Mouse (Mus musculus) bone marrow macrophage, adult 2 months (primary cell): ENCODE results near the gene Exoc5.

Experiments
- CTCF ChIP-seq: IDR thresholded peaks from 2 replicates; pipeline ENCODE4 v1.5.1; 2012; ENCODE audit warnings: low read depth, mild to moderate bottlenecking, low read length, moderate library complexity
- POLR2A ChIP-seq: IDR thresholded peaks from 2 replicates; pipeline ENCODE4 v1.6.1; 2012; ENCODE audit warnings: mild to moderate bottlenecking, low read depth, low read length, borderline replicate concordance

- TF ChIP-seq POLR2A (no peak), CTCF (no peak)
Observed at GRCm38 (mm10) chr14:49027779-49028368, 38.6 kb downstream of the Exoc5 start.
